In genomic region chr5:16166117-16166867, GRCm38 (mm10) we compare ENCODE assay signal across 12 mouse cellular contexts.
DNase-seq lines count a peak whose midpoint lies in the region; ATAC-seq and TF ChIP-seq lines count a peak whose summit lies in the region.
"Had no signal": no experiment of that assay in that cellular context is flagged by ENCODE, and none has a peak within 500 bp of the region (broad histone marks: within the 10 kb centered on the region; RNA-seq: fewer than 3 reads in every experiment).

No protein-coding gene starts in this region.

- H3K9ac ChIP-seq in heart, postnatal 0 days (replicated peaks; ENCODE audit: low read depth, low read length): no peak overlapping the region
- no peak overlapping the region for H3K9ac ChIP-seq in neural tube, embryonic 11.5 days (ENCODE audit: low read length)
- no peak overlapping the region for H3K9ac ChIP-seq in limb, embryonic 12.5 days (replicated peaks)
- H3K9ac ChIP-seq: liver, embryonic 15.5 days had no signal

- H3K27ac ChIP-seq in heart, postnatal 0 days (ENCODE audit: low read depth): 0 out of 2 replicates have a peak overlapping the region, but pooled peaks have one; percentile 7
- H3K27ac ChIP-seq in heart, embryonic 10.5 days: no peak overlapping the region
- no peak overlapping the region for H3K27ac ChIP-seq in neural tube, embryonic 11.5 days (ENCODE audit: low read depth, low read length)
- no peak overlapping the region for H3K27ac ChIP-seq in limb, embryonic 12.5 days
- H3K27ac ChIP-seq: liver, embryonic 15.5 days had no signal

- no peak for TF ChIP-seq EP300 in heart, postnatal 0 days (IDR thresholded peaks at IDR 0.05; ENCODE audit: low read depth)

- WGBS in heart, postnatal 0 days: 67% methylated on average over 12 of the region's 12 CpGs
- WGBS in heart, embryonic 10.5 days: 80% methylated on average over 12 of the region's 12 CpGs
- 64% methylated on average over 12 of the region's 12 CpGs for whole genome bisulfite sequencing in neural tube, embryonic 11.5 days
- 43% methylated on average over 12 of the region's 12 CpGs for WGBS in limb, embryonic 12.5 days

- H3K4me3 ChIP-seq in heart, postnatal 0 days (ENCODE audit: low read depth, low read length): no peak overlapping the region
- no peak overlapping the region for H3K4me3 ChIP-seq in heart, embryonic 10.5 days
- no peak overlapping the region for H3K4me3 ChIP-seq in neural tube, embryonic 11.5 days (ENCODE audit: low read depth, low read length)
- no peak overlapping the region for H3K4me3 ChIP-seq in limb, embryonic 12.5 days (replicated peaks)
- H3K4me3 ChIP-seq: liver, embryonic 15.5 days; myocyte had no signal

- no peak for DNase-seq in heart, postnatal 0 days (ENCODE audit: low spot score)
- no peak for DNase-seq in heart, embryonic 10.5 days (ENCODE audit: low spot score)
- DNase-seq in neural tube, embryonic 11.5 days (ENCODE audit: low spot score): no peak
- no peak for DNase-seq in neural tube, embryonic 10.5 days (ENCODE audit: extremely low spot score, low spot score)
- DNase-seq in retina, postnatal 1 day: peak; percentile 82
- DNase-seq in MN1 (ENCODE audit: low spot score): no peak
- no peak for DNase-seq in thymus, adult 18-20 months
- DNase-seq: gastrocnemius, postnatal 25 days; right cerebral cortex, postnatal 4 days had no signal

- no peak for ATAC-seq in heart, postnatal 0 days (ENCODE audit: insufficient read depth, low read depth)
- ATAC-seq in neural tube, embryonic 11.5 days (ENCODE audit: insufficient read depth, low FRiP score, low TSS enrichment): peak; percentile 60; the same call in 1 of the 2 replicates
- peak; percentile 75; the same call in 1 of the 2 replicates for ATAC-seq in limb, embryonic 12.5 days (ENCODE audit: insufficient number of reproducible peaks, insufficient read depth, low FRiP score, low TSS enrichment, low read depth)

- TF ChIP-seq CTCF in heart, postnatal 0 days (IDR thresholded peaks at IDR 0.05; ENCODE audit: low read depth): no peak

- H3K4me1 ChIP-seq in heart, postnatal 0 days (ENCODE audit: control insufficient read depth, insufficient read depth): no peaks in the 10 kb centered on the region
- H3K4me1 ChIP-seq in heart, embryonic 10.5 days: no peaks in the 10 kb centered on the region
- H3K4me1 ChIP-seq in neural tube, embryonic 11.5 days (ENCODE audit: control insufficient read depth, insufficient read depth, low read length): no peaks in the 10 kb centered on the region
- no peaks in the 10 kb centered on the region for H3K4me1 ChIP-seq in limb, embryonic 12.5 days (replicated peaks)
- H3K4me1 ChIP-seq: liver, embryonic 15.5 days had no signal

- no peaks in the 10 kb centered on the region for H3K27me3 ChIP-seq in heart, postnatal 0 days (ENCODE audit: control insufficient read depth, insufficient read depth, low read length)
- H3K27me3 ChIP-seq in heart, embryonic 10.5 days (ENCODE audit: insufficient read depth, poor library complexity, severe bottlenecking): no peaks in the 10 kb centered on the region
- H3K27me3 ChIP-seq in neural tube, embryonic 11.5 days (ENCODE audit: control insufficient read depth, insufficient read depth, low read length): no peaks in the 10 kb centered on the region
- no peaks in the 10 kb centered on the region for H3K27me3 ChIP-seq in limb, embryonic 12.5 days
- H3K27me3 ChIP-seq: liver, embryonic 15.5 days had no signal

- no peaks in the 10 kb centered on the region for H3K9me3 ChIP-seq in heart, postnatal 0 days (replicated peaks; ENCODE audit: control insufficient read depth, low read length)
- H3K9me3 ChIP-seq in heart, embryonic 10.5 days: no peaks in the 10 kb centered on the region
- H3K9me3 ChIP-seq in neural tube, embryonic 11.5 days (ENCODE audit: control insufficient read depth, low read length): no peaks in the 10 kb centered on the region
- no peaks in the 10 kb centered on the region for H3K9me3 ChIP-seq in limb, embryonic 12.5 days
- H3K9me3 ChIP-seq: liver, embryonic 15.5 days had no signal

- H3K36me3 ChIP-seq in heart, postnatal 0 days (replicated peaks; ENCODE audit: control insufficient read depth, insufficient read depth, low read length): no peaks in the 10 kb centered on the region
- H3K36me3 ChIP-seq in heart, embryonic 10.5 days: peaks cover 2% of the 10 kb centered on the region; the same call in 1 of the 2 replicates
- H3K36me3 ChIP-seq in neural tube, embryonic 11.5 days (ENCODE audit: control insufficient read depth, insufficient read depth, low read length): no peaks in the 10 kb centered on the region
- H3K36me3 ChIP-seq in limb, embryonic 12.5 days: no peaks in the 10 kb centered on the region
- H3K36me3 ChIP-seq: liver, embryonic 15.5 days had no signal

- H3K4me2 ChIP-seq in heart, postnatal 0 days (ENCODE audit: low read depth, low read length): no peak overlapping the region
- no peak overlapping the region for H3K4me2 ChIP-seq in neural tube, embryonic 11.5 days (ENCODE audit: low read depth)
- no peak overlapping the region for H3K4me2 ChIP-seq in limb, embryonic 12.5 days
- H3K4me2 ChIP-seq: liver, embryonic 15.5 days had no signal
